Mouse (Mus musculus): ENCODE measurements around the gene Hpca. TPM values are rescaled to one million over a fixed set of nuclear protein-coding genes. Genes with fewer than 3 reads are reported as not detected.

Gene Hpca
- total and polyA plus RNA-seq, 2 experiments from 2014 or later: 0.16 TPM; not detected in 1

- Histone ChIP-seq H3K27ac (ENCODE audit: low read depth) (no peak overlapping the region), H3K4me2 (ENCODE audit: low read depth, low read length) (no peak overlapping the region), H3K4me3 (ENCODE audit: low read depth, low read length) (no peak overlapping the region), H3K9me3 (replicated peaks; ENCODE audit: control insufficient read depth, low read length) (no peaks in the 10 kb centered on the region), H3K36me3 (replicated peaks; ENCODE audit: control insufficient read depth, insufficient read depth, low read length) (no peaks in the 10 kb centered on the region), H3K4me1 (ENCODE audit: control insufficient read depth, insufficient read depth) (peaks cover under 1% of the 10 kb centered on the region; the same call in 1 of the 2 replicates), H3K9ac (replicated peaks; ENCODE audit: low read depth, low read length) (no peak overlapping the region), H3K27me3 (ENCODE audit: control insufficient read depth, insufficient read depth, low read length) (peaks cover 64% of the 10 kb centered on the region)
- ATAC-seq (ENCODE audit: insufficient read depth, low read depth): no peak
- no peak for DNase-seq (ENCODE audit: low spot score)
- no peak for TF ChIP-seq CTCF (IDR thresholded peaks at IDR 0.05; ENCODE audit: low read depth)
- TF ChIP-seq EP300 (IDR thresholded peaks at IDR 0.05; ENCODE audit: low read depth): no peak
- WGBS: 65% methylated on average over 10 of the region's 10 CpGs
These were observed 2.1 kb downstream of the Hpca start for GRCm38 (mm10) chr4:129119708-129120107.

GRCm38 (mm10) chr4:129117720-129118510 is 3.9 kb downstream of the Hpca start:
- Histone ChIP-seq H3K4me3 (ENCODE audit: low read depth, low read length) (no peak overlapping the region), H3K9ac (replicated peaks; ENCODE audit: low read depth, low read length) (no peak overlapping the region), H3K4me1 (ENCODE audit: control insufficient read depth, insufficient read depth) (no peaks in the 10 kb centered on the region), H3K27ac (ENCODE audit: low read depth) (no peak overlapping the region), H3K27me3 (ENCODE audit: control insufficient read depth, insufficient read depth, low read length) (peaks cover 57% of the 10 kb centered on the region), H3K4me2 (ENCODE audit: low read depth, low read length) (no peak overlapping the region), H3K9me3 (replicated peaks; ENCODE audit: control insufficient read depth, low read length) (no peaks in the 10 kb centered on the region), H3K36me3 (replicated peaks; ENCODE audit: control insufficient read depth, insufficient read depth, low read length) (no peaks in the 10 kb centered on the region)
- 79% methylated on average over 14 of the region's 14 CpGs for WGBS
- no peak for ATAC-seq (ENCODE audit: insufficient read depth, low read depth)
- no peak for DNase-seq (ENCODE audit: low spot score)
- TF ChIP-seq EP300 (IDR thresholded peaks at IDR 0.05; ENCODE audit: low read depth): no peak
- no peak for TF ChIP-seq CTCF (IDR thresholded peaks at IDR 0.05; ENCODE audit: low read depth)

GRCm38 (mm10) chr4:129116703-129117102 is 5.1 kb downstream of the Hpca start:
- H3K9me3 ChIP-seq (replicated peaks; ENCODE audit: control insufficient read depth, low read length): no peaks in the 10 kb centered on the region
- no peaks in the 10 kb centered on the region for H3K4me1 ChIP-seq (ENCODE audit: control insufficient read depth, insufficient read depth)
- H3K9ac ChIP-seq (replicated peaks; ENCODE audit: low read depth, low read length): no peak overlapping the region
- H3K4me3 ChIP-seq (ENCODE audit: low read depth, low read length): no peak overlapping the region
- WGBS: 87% methylated on average over 8 of the region's 8 CpGs
- no peak overlapping the region for H3K27ac ChIP-seq (ENCODE audit: low read depth)
- DNase-seq (ENCODE audit: low spot score): no peak
- H3K36me3 ChIP-seq (replicated peaks; ENCODE audit: control insufficient read depth, insufficient read depth, low read length): no peaks in the 10 kb centered on the region
- no peak for TF ChIP-seq EP300 (IDR thresholded peaks at IDR 0.05; ENCODE audit: low read depth)
- TF ChIP-seq CTCF (IDR thresholded peaks at IDR 0.05; ENCODE audit: low read depth): no peak
- no peak for ATAC-seq (ENCODE audit: insufficient read depth, low read depth)
- H3K4me2 ChIP-seq (ENCODE audit: low read depth, low read length): no peak overlapping the region
- peaks cover 46% of the 10 kb centered on the region for H3K27me3 ChIP-seq (ENCODE audit: control insufficient read depth, insufficient read depth, low read length)

- Histone ChIP-seq H3K4me1 (ENCODE audit: control insufficient read depth, insufficient read depth) (no peaks in the 10 kb centered on the region), H3K9me3 (replicated peaks; ENCODE audit: control insufficient read depth, low read length) (no peaks in the 10 kb centered on the region), H3K36me3 (replicated peaks; ENCODE audit: control insufficient read depth, insufficient read depth, low read length) (no peaks in the 10 kb centered on the region), H3K9ac (replicated peaks; ENCODE audit: low read depth, low read length) (no peak overlapping the region), H3K27ac (ENCODE audit: low read depth) (no peak overlapping the region), H3K4me2 (ENCODE audit: low read depth, low read length) (no peak overlapping the region), H3K27me3 (ENCODE audit: control insufficient read depth, insufficient read depth, low read length) (peaks cover 18% of the 10 kb centered on the region), H3K4me3 (ENCODE audit: low read depth, low read length) (no peak overlapping the region)
- WGBS: 30% methylated on average over 28 of the region's 28 CpGs
- peak; percentile 50 for ATAC-seq (ENCODE audit: insufficient read depth, low read depth)
- TF ChIP-seq EP300 (IDR thresholded peaks at IDR 0.05; ENCODE audit: low read depth): no peak
- peak; percentile 82 for TF ChIP-seq CTCF (IDR thresholded peaks at IDR 0.05; ENCODE audit: low read depth)
- DNase-seq (ENCODE audit: low spot score): peak; percentile 40
These were observed 8.5 kb downstream of the Hpca start for GRCm38 (mm10) chr4:129113083-129113988.

- ATAC-seq (ENCODE audit: insufficient read depth, low read depth) (no peak), DNase-seq (ENCODE audit: low spot score) (no peak)
- Histone ChIP-seq H3K4me3 (ENCODE audit: low read depth, low read length) (no peak overlapping the region), H3K4me1 (ENCODE audit: control insufficient read depth, insufficient read depth) (no peaks in the 10 kb centered on the region), H3K27me3 (ENCODE audit: control insufficient read depth, insufficient read depth, low read length) (peaks cover 24% of the 10 kb centered on the region), H3K36me3 (replicated peaks; ENCODE audit: control insufficient read depth, insufficient read depth, low read length) (no peaks in the 10 kb centered on the region), H3K9me3 (replicated peaks; ENCODE audit: control insufficient read depth, low read length) (no peaks in the 10 kb centered on the region), H3K9ac (replicated peaks; ENCODE audit: low read depth, low read length) (no peak overlapping the region), H3K4me2 (ENCODE audit: low read depth, low read length) (no peak overlapping the region), H3K27ac (ENCODE audit: low read depth) (no peak overlapping the region)
- no peak for TF ChIP-seq CTCF (IDR thresholded peaks at IDR 0.05; ENCODE audit: low read depth)
- no peak for TF ChIP-seq EP300 (IDR thresholded peaks at IDR 0.05; ENCODE audit: low read depth)
- 57% methylated on average over 13 of the region's 13 CpGs for WGBS
These were observed 9.6 kb downstream of the Hpca start for GRCm38 (mm10) chr4:129112231-129112630.
